Mouse (Mus musculus) heart, postnatal 10 days (tissue): ENCODE data around the gene Nfatc3. TPM values are rescaled to one million over a fixed set of nuclear protein-coding genes. Genes with fewer than 3 reads are reported as not detected.

Experiments
- DNase-seq, 2 experiments: peaks; one replicate each; pipeline ENCODE4 v3.0.0; 2021
- intact Hi-C: fragments of 180-260 bp; cut with DNase I; formaldehyde crosslinking; loops from one replicate; pipeline ENCODE4 v1.15.1; 2025
- total RNA-seq, 2 experiments: library from RNA; stranded (reverse); gene quantifications; 2 replicates each; pipeline ENCODE4 v1.2.3; 2021

Gene Nfatc3
- total RNA-seq, 2 experiments from 2014 or later, result 26.5 to 27.3 TPM

DNA sequence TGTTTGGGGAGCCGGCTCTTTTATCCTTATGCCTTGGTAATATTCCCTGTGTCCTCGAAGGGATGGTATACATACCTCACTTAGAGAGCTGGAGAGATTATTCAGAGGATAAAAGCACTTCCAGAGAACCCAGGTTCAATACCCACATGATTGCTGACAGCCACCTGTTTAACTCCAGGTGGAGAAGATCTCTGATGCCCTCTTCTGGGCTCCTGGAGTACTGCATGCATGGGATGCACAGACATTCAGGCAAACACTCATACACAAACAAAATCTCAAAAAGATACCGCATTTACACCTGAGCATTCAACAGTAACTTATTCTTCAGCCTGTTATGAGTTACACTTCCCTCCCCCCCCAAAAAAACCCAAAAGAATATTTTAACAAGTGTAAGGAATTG is 57.3 kb downstream of the Nfatc3 start:
- intact Hi-C loops, result loop anchor here (5.0 kb wide), 1 partner anchor 124 kb away; the partner anchor contains the start of gene Dus2
- DNase-seq, result peak in 1 of 2 experiments; percentile 48

DNA sequence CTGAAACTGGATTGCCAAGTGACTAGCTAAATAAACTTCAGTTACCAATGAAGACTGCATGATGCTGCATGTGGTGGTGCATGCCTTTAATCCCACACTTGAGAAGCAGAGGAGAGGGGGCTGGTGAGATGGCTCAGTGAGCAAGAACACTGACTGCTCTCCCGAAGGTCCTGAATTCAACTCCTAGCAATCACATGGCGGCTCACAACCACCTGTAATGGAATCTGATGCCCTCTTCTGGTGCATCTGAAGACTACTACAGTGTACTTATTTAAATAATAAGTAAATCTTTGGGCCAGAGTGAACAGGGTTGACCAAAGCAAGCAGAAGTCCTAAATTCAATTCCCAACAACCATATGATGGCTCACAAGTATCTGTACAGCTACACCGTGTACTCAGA is 64.8 kb downstream of the Nfatc3 start:
- no peak for DNase-seq
- intact Hi-C loops, result no loop called here

GRCm38 (mm10) chr8:106126055-106126454 is 67.4 kb downstream of the Nfatc3 start:
- intact Hi-C loops, result no loop called here
- no peak for DNase-seq

- intact Hi-C loops, result no loop called here
- no peak for DNase-seq
Measured at GRCm38 (mm10) chr8:106127054-106127453, 68.4 kb downstream of the Nfatc3 start.

DNA sequence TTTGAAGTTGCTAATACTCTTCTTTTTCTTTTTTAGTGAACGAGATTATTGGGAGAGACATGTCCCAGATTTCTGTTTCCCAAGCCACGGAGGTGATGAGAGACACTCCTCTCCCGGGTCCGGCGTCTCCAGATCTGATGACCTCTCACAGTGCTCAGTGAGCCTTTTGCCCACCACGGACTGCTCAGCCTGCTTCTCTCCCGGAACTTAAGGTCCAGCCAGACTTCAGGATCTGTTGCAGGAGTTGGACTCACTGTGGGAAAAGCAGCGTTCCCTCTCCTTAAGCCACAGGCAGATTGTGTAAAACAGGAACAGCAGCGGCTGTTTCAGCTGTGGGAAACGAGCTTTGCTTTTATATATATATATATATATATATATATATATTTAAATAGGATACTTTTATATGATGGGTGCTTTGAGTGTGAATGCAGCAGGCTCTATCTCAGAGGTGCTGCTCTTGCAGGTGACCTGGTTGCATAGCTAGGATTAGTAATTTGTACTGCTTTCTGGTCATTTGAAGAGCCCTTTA is 69.3 kb downstream of the Nfatc3 start:
- intact Hi-C loops, result loop anchor here (1.0 kb wide), 1 partner anchor 20 kb away; no protein-coding TSS in a partner anchor
- DNase-seq, result no peak

GRCm38 (mm10) chr8:106129232-106129930 is 70.7 kb downstream of the Nfatc3 start:
- DNase-seq, result no peak
- intact Hi-C loops, result no loop called here

- DNase-seq, result no peak
- intact Hi-C loops, result no loop called here
Measured at GRCm38 (mm10) chr8:106129997-106130396, 71.4 kb downstream of the Nfatc3 start.

DNA sequence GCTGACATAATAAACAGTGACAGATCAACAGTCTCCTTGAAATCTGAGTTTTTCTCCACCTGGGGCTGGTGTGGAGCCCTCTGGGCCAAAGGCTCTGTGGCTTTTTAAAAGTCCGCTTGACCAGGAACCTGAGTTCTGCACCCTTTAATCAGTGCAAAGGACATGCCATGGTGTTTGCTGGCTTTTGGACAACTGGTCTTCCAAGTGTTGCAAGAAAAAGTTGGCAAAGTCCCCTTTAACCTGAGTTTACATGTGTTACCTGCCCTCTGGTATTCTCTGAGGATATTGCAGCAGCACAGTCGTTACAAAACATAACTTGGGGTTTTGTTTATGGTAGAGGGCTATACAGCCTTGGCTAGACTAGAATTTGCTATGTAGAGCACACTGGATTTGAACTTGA is 71.9 kb downstream of the Nfatc3 start:
- no peak for DNase-seq
- intact Hi-C loops, result no loop called here

DNA sequence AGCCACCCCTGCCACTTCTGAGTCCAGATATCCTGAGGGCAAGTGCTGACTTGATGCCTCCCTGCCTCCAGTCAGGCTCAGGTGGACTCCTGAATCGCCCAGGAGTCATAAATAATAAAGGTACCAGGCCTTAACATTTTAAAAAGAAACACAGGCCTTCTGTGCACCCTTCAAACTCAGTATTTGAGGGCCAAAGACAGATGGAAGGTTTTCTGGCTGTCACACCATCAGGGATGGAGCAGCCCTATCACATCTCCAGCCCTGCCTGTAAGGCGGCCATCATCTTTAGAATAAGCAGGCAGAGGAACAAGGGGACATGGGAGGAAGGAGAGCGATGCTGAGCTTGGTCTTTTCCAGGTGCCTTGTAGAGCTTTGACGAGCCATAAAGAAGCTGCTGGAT is 72.4 kb downstream of the Nfatc3 start:
- intact Hi-C loops, result no loop called here

DNA sequence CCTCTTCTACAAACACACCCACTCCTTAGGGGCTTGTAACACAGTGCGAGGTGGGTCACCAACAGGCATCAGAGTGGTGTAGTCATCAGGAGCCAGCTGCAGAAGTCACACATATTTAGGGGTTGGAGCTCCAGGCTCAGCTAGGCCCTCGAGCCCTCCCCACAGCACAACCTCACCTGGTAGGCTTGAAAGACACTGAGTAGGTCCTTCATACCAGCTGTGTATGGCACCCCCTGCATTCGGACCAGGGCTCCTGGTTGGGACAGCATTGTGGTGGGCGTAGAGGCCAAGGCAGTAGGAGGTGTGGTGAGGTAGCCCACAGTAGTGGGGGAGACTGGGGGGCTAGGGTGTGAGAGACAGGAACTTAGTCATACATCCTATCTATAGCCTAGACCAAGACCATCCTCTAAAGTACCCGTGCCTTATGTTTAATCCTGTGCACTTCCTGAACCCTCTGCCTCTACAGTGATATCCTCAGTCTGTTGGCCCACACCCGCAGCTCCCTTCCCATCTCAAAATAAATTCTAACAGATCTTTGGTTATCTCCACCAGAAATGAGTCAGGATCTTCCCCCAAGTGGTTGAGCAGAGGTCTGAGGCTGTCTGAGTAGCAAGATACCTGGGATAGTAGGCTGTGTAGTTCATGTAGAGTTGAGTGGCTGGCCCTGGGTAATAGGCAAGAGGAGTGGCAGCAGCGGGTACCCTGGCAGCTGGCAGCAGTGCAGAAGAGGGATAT is 73.0 kb downstream of the Nfatc3 start:
- intact Hi-C loops, result no loop called here
- DNase-seq, result no peak

More for the DNA sequence above, 72.4 kb downstream of the Nfatc3 start:
- no peak for DNase-seq

DNA sequence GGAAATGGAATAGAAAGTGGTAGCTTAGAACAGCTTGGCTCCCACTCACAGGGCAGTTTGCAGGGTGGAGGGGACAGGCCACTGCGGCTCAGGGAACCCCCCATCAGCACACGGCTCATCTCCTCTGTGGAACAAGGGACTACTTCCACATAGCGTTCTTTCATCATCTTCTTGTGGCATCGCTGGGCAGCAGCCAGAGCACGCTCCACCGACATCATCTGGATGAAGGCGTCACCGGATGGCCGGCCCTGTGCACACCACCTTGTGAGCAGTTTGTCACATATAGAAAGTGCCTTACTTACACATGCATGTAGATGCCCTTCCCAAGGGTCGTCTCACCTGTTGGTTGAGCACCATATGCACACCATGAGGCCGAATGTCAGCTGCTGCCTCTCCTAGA is 73.7 kb downstream of the Nfatc3 start:
- intact Hi-C loops, result no loop called here
- DNase-seq, result no peak

- intact Hi-C loops, result no loop called here
- DNase-seq, result no peak
Measured at GRCm38 (mm10) chr8:106133526-106133925, 74.9 kb downstream of the Nfatc3 start.

DNA sequence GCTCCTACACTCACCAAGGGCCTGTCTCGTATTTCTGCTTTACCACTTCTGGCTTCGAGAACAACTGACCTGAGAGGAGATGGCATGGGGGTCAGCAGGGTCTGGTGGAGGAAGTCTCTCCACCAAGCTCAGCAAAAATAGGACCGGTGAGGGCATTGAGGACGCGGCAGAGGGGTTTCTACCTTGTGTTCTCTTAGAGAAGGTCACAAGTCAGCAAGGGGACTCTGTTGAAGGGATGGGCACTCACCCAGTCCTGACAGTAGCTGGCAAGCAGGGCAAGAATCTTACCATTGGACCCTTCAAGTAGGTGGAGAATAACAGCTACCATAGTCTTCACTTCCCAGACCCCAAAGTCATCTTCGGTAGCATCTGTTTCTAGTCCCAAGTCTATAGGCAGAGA is 75.3 kb downstream of the Nfatc3 start:
- DNase-seq, result no peak
- intact Hi-C loops, result no loop called here

GRCm38 (mm10) chr8:106134751-106135571 is 76.3 kb downstream of the Nfatc3 start:
- no peak for DNase-seq
- intact Hi-C loops, result no loop called here

DNA sequence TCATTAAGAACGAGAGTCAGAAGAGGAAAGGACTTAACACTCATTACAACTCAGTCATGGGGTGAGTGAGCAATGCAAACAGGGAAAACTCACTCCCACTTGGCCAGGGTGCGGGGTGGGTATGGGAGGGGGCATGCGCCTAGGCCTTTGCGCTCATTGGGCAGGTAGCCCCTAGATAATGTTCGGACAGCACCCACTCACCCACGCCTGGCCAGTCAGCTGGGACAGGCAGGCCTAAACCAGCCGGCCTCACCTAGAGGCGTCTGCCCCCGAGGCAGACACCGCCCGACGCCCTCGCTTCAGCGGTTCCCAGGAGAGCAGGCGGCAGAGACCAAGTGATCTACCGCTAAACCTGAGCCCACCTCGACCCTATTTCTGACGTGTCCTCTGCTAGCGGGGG is 77.0 kb downstream of the Nfatc3 start:
- DNase-seq, result no peak
- intact Hi-C loops, result no loop called here

- peak in 1 of 2 experiments; percentile 58 for DNase-seq
- intact Hi-C loops, result no loop called here
Measured at GRCm38 (mm10) chr8:106136156-106137130, 77.8 kb downstream of the Nfatc3 start, which contains the start of gene Esrp2. Gene Esrp2, minus strand, starts transcription at chr8:106136974.

DNA sequence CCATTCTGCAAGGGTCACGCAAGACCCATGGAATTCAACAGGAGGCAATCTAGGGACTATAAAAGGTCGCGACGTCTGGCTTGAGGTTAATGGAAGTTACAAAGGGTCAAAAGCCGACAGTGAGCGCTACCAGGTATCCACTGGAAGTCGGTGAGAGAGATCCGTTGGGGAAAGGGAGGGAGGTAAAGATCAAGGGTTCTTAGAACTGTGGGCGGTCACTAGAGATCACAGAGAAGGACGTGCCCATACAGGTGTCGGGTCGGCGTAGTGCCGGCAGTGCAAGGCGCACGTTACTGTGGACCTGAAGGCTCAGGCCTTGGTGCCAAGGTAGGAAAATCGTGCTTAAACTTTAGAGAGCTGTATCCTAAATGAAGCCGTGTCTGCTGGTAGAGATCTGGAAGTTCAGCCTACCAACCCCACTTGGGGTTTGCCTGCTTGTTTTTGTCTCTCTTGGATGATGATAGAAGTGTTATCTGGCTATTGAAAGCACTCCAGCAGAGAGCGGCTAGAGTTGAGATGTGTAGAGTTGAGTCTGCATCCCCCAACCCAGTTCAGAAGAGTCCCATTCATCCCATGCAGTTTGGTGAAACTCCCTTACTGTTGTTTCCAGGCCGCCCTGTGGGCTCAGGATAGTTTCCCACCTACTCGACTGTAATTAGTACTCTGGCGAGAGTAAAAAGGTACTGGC is 78.7 kb downstream of the Nfatc3 start:
- DNase-seq, result peak in 1 of 2 experiments; percentile 27
- intact Hi-C loops, result no loop called here

DNA sequence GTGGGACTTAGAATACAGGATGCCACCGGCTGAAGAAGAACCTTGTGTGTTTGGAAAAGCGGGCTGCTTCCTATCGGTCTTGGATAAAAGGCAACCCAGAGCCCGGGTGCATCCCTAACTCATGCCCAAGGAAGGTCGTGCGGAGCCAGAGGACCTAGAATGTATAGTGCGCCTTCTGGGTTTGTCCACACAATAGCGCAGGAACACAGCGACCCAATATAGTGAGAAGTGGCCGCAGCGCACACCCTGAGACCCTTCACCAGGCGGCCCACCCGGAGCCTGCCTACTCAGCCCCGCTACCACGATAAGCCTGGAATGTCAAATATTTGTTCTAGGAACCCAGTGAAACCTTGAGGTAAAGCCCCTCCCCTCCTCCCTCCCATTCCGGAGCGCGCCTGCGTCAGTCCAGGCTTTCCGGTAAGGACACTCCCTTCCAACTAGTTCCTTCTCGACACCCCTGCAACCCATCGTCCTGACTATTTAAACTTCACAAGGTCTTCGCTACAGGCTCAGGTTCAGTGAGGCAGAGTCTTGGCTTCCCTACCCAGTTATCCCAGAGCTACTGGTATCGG is 79.4 kb downstream of the Nfatc3 start:
- DNase-seq, result peak; percentile 68 to 74
- intact Hi-C loops, result no loop called here

GRCm38 (mm10) chr8:106138616-106139015 is 80.0 kb downstream of the Nfatc3 start:
- no peak for DNase-seq
- intact Hi-C loops, result no loop called here
